Comparison of ENCODE assay signal across 13 mouse cellular contexts in the genomic region with DNA sequence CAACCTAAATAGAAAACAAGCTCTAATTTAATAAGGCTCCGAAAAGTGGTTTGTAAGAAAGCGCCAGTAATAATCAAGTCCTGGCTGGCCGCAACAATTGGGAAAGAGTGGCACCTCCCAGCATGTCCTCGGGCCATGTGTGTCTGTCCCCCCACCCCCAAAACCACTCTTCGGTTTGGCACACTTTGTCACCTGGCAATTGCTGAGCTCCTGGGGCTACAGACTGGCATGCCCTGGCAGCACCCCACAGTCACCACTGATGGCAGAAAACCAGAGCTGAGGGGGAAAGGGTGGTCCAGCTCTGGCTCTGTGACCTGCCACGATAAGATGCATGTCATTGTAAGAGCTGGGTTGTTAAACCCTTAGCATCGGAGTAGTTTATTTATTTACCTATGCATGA.
A peak's percentile ranks its signal among the peaks of the same experiment; 100 is the strongest.
DNase-seq lines count a peak whose midpoint lies in the region; ATAC-seq lines count a peak whose summit lies in the region.
"Had no signal": no experiment of that assay in that cellular context is flagged by ENCODE, and none has a peak within 500 bp of the region (broad histone marks: within the 10 kb centered on the region; RNA-seq: fewer than 3 reads in every experiment).

No protein-coding gene starts in this region.

- peak overlapping the region; percentile 84 for H3K27ac ChIP-seq in limb, embryonic 13.5 days
- H3K27ac ChIP-seq: hindbrain, embryonic 12.5 days; kidney, embryonic 15.5 days; neural tube, embryonic 12.5 days had no signal

- peak; percentile 89 for DNase-seq in heart, adult 11 months
- DNase-seq in heart, postnatal 14 days: no peak
- peak; percentile 8 to 15 for DNase-seq in cerebellum, adult 18-20 months
- DNase-seq in cerebellum, postnatal 10 days: peak; percentile 83 to 93
- DNase-seq in thymus, postnatal 25 days: no peak
- DNase-seq in layer of hippocampus, postnatal 36 days: no peak
- DNase-seq: lung, postnatal 14 days; right cerebral cortex, postnatal 14 days; thymus, postnatal 14 days had no signal

- H3K36me3 ChIP-seq in limb, embryonic 13.5 days: no peaks in the 10 kb centered on the region
- H3K36me3 ChIP-seq: hindbrain, embryonic 12.5 days; kidney, embryonic 15.5 days; neural tube, embryonic 12.5 days had no signal

- H3K4me1 ChIP-seq in limb, embryonic 13.5 days: peaks cover 59% of the 10 kb centered on the region
- H3K4me1 ChIP-seq: kidney, embryonic 15.5 days; neural tube, embryonic 12.5 days had no signal

- H3K27me3 ChIP-seq in limb, embryonic 13.5 days: no peaks in the 10 kb centered on the region
- H3K27me3 ChIP-seq: hindbrain, embryonic 12.5 days; kidney, embryonic 15.5 days; neural tube, embryonic 12.5 days had no signal

- WGBS in limb, embryonic 13.5 days: 39% methylated on average over 7 of the region's 7 CpGs

- ATAC-seq in limb, embryonic 13.5 days (ENCODE audit: low FRiP score, low read depth): no peak

- H3K9ac ChIP-seq in limb, embryonic 13.5 days: no peak overlapping the region
- H3K9ac ChIP-seq: hindbrain, embryonic 12.5 days; kidney, embryonic 15.5 days; neural tube, embryonic 12.5 days had no signal

- H3K4me2 ChIP-seq in limb, embryonic 13.5 days (replicated peaks): peak overlapping the region; percentile 19; the same call in 1 of the 2 replicates
- H3K4me2 ChIP-seq: hindbrain, embryonic 12.5 days; kidney, embryonic 15.5 days; neural tube, embryonic 12.5 days had no signal

- no peaks in the 10 kb centered on the region for H3K9me3 ChIP-seq in limb, embryonic 13.5 days
- H3K9me3 ChIP-seq: hindbrain, embryonic 12.5 days; kidney, embryonic 15.5 days; neural tube, embryonic 12.5 days had no signal

- intact Hi-C loops in heart, postnatal 14 days (cut with DNase I): no loop called here

- no peak overlapping the region for H3K4me3 ChIP-seq in limb, embryonic 13.5 days
- H3K4me3 ChIP-seq: hindbrain, embryonic 12.5 days; kidney, embryonic 15.5 days; neural tube, embryonic 12.5 days had no signal

Comparison
In these comparisons a context has a peak if more than half of its experiments do, and no peak if none do; other contexts are left out.
1. DNase-seq: peak in heart, adult 11 months (single experiment), cerebellum, adult 18-20 months (2 of 2) and cerebellum, postnatal 10 days (2 of 2); none in heart, postnatal 14 days (0 of 2), thymus, postnatal 25 days (single experiment) and layer of hippocampus, postnatal 36 days (0 of 2).